Comparison of ENCODE assay signal across 15 mouse cellular contexts in the genomic region with DNA sequence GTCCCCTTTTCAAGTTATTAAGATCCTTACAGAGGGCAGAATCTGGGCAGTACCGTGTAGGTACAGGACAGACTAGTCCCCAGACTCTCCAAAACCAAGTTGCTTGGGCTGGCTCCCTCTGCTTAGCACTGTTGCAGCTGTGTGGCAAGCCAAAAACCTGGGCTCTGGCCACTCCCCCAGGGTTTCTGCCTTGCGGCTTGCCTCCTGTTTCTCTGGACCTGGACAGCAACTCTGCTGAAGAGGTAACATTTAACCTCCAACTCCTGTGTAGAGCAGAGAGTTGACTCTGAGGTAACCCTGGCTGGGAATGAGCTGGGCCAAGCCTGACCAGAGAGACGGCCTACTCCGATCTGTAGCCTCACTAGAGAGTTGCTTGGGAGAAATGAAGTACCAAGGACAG. TPM values are rescaled to one million over a fixed set of nuclear protein-coding genes. Genes with fewer than 3 reads are reported as not detected.
"Had no signal": no experiment of that assay in that cellular context is flagged by ENCODE, and none has a peak within 500 bp of the region (broad histone marks: within the 10 kb centered on the region; RNA-seq: fewer than 3 reads in every experiment).

No protein-coding gene starts in this region.

- DNase-seq: liver; lung, adult 2 months; thymus, postnatal 4 days had no signal

- H3K27ac ChIP-seq: left cerebral cortex, adult 2 months; limb, embryonic 12.5 days; liver, embryonic 15.5 days; midbrain, embryonic 13.5 days; neural tube, embryonic 12.5 days; stomach, postnatal 0 days had no signal

- H3K4me2 ChIP-seq: limb, embryonic 12.5 days; liver, embryonic 15.5 days; midbrain, embryonic 13.5 days; neural tube, embryonic 12.5 days had no signal

- ATAC-seq: inflammation-experienced regulatory T-cells, adult 6 months; intestine, postnatal 0 days; midbrain, embryonic 13.5 days had no signal

- H3K4me3 ChIP-seq: left cerebral cortex, adult 2 months; limb, embryonic 12.5 days; liver, embryonic 15.5 days; midbrain, embryonic 13.5 days; neural tube, embryonic 12.5 days had no signal

- H3K9ac ChIP-seq: limb, embryonic 12.5 days; liver, embryonic 15.5 days; midbrain, embryonic 13.5 days; neural tube, embryonic 12.5 days had no signal

- H3K9me3 ChIP-seq: limb, embryonic 12.5 days; liver, embryonic 15.5 days; midbrain, embryonic 13.5 days; neural tube, embryonic 12.5 days had no signal

RNA-seq across cellular contexts. Expression of gene Gbx1, which starts 24.2 kb away (rescaled TPM):
- total RNA-seq: megakaryocyte progenitor cell, adult 5-6 weeks; neutrophil, adult 5-6 weeks had no signal
- polyA plus RNA-seq: intestine, postnatal 0 days; liver, embryonic 15.5 days had no signal

RNA-seq across cellular contexts. Expression of gene Asb10, which starts 38.0 kb away (rescaled TPM):
- total RNA-seq: left cerebral cortex, adult 2 months; megakaryocyte progenitor cell, adult 5-6 weeks; neutrophil, adult 5-6 weeks had no signal
- polyA plus RNA-seq: inflammation-experienced regulatory T-cells, adult 6 months had no signal

RNA-seq across cellular contexts. Expression of gene 4931409K22Rik, which starts 53.8 kb away (rescaled TPM):
- total RNA-seq: layer of hippocampus, postnatal 25 days; megakaryocyte progenitor cell, adult 5-6 weeks; midbrain, postnatal 0 days; neutrophil, adult 5-6 weeks had no signal
- polyA plus RNA-seq: inflammation-experienced regulatory T-cells, adult 6 months; intestine, postnatal 0 days; liver, embryonic 15.5 days; lung, adult 2 months; midbrain, postnatal 0 days; stomach, postnatal 0 days had no signal
